Mouse (Mus musculus): ENCODE measurements at regions not wholly inside any gene's neighbourhood (a gene's known extent, or its start where the extent isn't known, plus 50 kb on each side); places are given as distances from the start of the nearest gene placed in this dataset.

- ATAC-seq (ENCODE audit: extremely low read depth, insufficient number of reproducible peaks, low FRiP score, poor library complexity, severe bottlenecking), result no peak
These were observed 384.8 kb downstream of the Rwdd3 start for GRCm38 (mm10) chr3:120786659-120787058.

DNA sequence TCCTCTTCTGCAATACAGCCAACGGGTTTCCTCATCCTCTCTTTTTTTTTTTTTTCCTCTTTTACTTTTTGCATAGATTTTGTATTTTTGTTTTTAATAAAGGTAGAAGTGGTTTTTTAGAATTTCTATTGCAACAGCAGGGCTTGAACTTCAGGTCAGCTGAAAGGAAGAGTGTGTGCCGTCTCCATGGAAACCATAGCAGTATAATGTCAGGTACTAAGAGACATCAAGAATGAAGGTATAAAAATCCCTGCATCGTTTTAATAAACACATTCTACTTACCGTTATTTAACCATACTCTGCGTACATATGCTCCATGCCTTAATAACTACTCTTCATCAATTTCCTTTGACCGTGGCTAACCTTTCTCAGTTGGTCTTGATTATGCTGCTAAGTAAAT is 390.0 kb downstream of the Rwdd3 start:
- ATAC-seq (ENCODE audit: extremely low read depth, insufficient number of reproducible peaks, low FRiP score, poor library complexity, severe bottlenecking), result no peak

GRCm38 (mm10) chr3:120779091-120779490 is 392.4 kb downstream of the Rwdd3 start:
- ATAC-seq (ENCODE audit: extremely low read depth, insufficient number of reproducible peaks, low FRiP score, poor library complexity, severe bottlenecking), result no peak

GRCm38 (mm10) chr3:120774951-120775350 is 396.5 kb downstream of the Rwdd3 start:
- ATAC-seq (ENCODE audit: extremely low read depth, insufficient number of reproducible peaks, low FRiP score, poor library complexity, severe bottlenecking), result no peak

GRCm38 (mm10) chr3:120761681-120762080 is 409.8 kb downstream of the Rwdd3 start:
- ATAC-seq (ENCODE audit: extremely low read depth, insufficient number of reproducible peaks, low FRiP score, poor library complexity, severe bottlenecking), result no peak

GRCm38 (mm10) chr3:120761223-120761622 is 410.3 kb downstream of the Rwdd3 start:
- ATAC-seq (ENCODE audit: extremely low read depth, insufficient number of reproducible peaks, low FRiP score, poor library complexity, severe bottlenecking), result no peak

GRCm38 (mm10) chr3:120748513-120748912 is 423.0 kb downstream of the Rwdd3 start:
- ATAC-seq (ENCODE audit: extremely low read depth, insufficient number of reproducible peaks, low FRiP score, poor library complexity, severe bottlenecking), result no peak

DNA sequence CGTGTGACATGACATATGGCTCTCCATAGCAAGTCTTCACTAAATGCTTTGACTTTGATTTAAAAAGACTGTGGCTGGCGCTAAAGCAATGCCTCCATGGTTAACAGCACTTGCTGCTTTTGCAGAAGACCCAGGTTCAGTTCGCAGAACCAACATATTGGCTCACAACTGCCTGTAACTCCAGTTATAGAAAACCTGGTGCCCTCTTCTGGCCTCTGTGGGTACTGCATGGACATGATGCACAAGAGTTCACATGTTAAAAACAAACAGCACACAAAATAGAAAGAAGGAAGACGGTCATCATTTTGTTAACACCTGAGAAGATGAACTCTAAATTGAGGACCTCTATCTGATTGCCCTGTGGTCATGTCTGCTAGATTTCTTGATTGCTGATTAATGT is 423.8 kb downstream of the Rwdd3 start:
- ATAC-seq (ENCODE audit: extremely low read depth, insufficient number of reproducible peaks, low FRiP score, poor library complexity, severe bottlenecking), result no peak

GRCm38 (mm10) chr3:120733332-120733731 is 438.2 kb downstream of the Rwdd3 start:
- ATAC-seq (ENCODE audit: extremely low read depth, insufficient number of reproducible peaks, low FRiP score, poor library complexity, severe bottlenecking), result no peak

- ATAC-seq (ENCODE audit: extremely low read depth, insufficient number of reproducible peaks, low FRiP score, poor library complexity, severe bottlenecking), result no peak
These were observed 439.1 kb downstream of the Rwdd3 start for GRCm38 (mm10) chr3:120732391-120732790.

DNA sequence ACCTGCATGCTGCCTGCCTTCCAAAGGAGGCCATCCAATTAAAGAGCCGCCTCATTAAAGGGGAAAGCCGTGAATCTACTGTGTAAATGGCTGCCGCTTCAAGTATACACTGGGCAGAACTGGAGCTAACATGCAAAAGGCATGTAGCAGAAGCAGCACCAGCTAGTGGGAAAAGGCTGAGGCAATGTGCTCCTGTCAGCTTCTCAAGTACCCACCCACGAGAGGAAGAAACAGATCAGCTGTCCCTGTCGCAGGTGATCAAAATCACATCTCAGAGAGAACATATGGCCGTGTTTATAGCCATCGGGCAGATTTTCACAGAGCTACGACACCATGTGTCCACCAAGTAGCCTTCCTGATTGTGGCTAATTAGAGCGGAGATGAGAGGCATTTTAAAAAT is 440.2 kb downstream of the Rwdd3 start:
- no peak for ATAC-seq (ENCODE audit: extremely low read depth, insufficient number of reproducible peaks, low FRiP score, poor library complexity, severe bottlenecking)

DNA sequence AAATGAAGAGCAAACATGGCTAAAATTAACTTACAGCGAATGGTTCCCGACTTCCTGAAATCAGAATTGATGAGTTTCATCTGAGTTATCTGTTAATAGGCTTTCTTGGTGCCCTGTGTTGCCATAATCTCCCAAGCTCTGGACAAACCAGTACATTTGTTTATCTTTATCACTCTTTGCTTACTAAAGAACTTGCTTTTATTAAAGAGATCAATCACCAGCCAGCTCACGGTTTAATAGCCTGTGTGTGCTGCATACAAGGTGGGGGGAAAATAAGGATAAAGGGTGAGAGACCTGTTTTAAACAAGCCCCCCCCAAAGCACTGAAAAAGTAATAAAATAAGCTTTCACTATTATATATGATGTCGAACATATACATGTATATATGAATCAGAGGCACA is 441.3 kb downstream of the Rwdd3 start:
- ATAC-seq (ENCODE audit: extremely low read depth, insufficient number of reproducible peaks, low FRiP score, poor library complexity, severe bottlenecking), result no peak

DNA sequence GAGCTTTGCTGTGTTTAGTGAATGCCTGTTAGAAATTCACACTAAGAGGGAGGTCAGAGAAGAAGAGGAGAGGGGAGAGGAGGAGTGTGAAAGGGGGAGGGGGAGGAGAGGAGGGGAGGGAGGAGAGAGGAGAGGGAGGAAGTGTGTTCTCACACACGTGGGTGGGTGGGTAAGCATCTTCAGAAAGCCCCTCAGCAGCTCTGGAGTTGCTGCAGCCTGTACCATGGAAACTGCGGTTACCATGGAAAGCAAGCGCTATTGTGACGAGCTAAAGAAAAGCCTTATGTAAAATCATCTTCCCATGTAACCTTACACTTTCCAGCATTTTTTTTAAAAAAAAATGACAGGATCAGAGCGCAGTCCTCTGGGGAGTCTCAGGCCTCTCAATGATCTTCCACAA is 441.8 kb downstream of the Rwdd3 start:
- ATAC-seq (ENCODE audit: extremely low read depth, insufficient number of reproducible peaks, low FRiP score, poor library complexity, severe bottlenecking), result no peak

GRCm38 (mm10) chr3:120685227-120685626 is 486.3 kb downstream of the Rwdd3 start:
- ATAC-seq (ENCODE audit: extremely low read depth, insufficient number of reproducible peaks, low FRiP score, poor library complexity, severe bottlenecking), result no peak

GRCm38 (mm10) chr3:120675906-120676305 is 495.6 kb downstream of the Rwdd3 start:
- ATAC-seq (ENCODE audit: extremely low read depth, insufficient number of reproducible peaks, low FRiP score, poor library complexity, severe bottlenecking), result no peak

DNA sequence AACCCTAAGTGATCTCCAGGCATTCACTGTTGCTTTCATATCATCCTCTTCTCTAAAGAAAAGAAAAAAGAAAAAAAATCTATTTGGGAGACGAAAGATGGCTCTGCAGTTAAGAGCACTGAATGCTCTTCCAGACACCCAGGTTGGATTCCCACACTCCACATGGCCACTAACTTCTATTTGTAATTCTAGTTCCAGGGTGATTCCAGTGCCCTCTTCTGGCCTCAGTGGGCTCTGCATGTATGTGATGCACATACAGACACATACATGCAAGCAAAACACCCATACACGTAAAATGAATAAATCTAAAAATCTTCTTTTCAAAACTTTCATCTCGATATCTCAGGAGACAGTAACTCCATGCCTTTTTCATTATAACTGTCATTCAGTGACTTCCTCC is 502.8 kb downstream of the Rwdd3 start:
- ATAC-seq (ENCODE audit: extremely low read depth, insufficient number of reproducible peaks, low FRiP score, poor library complexity, severe bottlenecking), result no peak

DNA sequence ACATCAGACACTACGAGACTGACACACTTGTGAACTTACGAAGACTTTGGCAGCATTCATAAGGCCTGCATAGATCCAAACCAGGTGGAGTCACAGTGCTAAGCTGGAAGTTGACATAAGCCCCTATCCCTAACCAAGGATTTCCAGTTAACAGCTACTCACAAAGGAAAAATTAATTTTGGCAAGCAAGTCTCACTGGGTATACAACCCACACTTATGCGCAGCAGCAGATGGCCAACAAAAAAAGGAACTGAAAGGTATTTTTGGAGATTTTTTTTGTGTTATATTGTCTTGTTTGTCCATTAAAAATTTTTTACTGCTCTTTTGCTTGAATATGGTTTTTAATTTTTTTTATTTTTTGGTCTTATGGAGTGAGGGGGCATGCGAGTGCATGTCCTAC is 509.0 kb downstream of the Rwdd3 start:
- ATAC-seq (ENCODE audit: extremely low read depth, insufficient number of reproducible peaks, low FRiP score, poor library complexity, severe bottlenecking), result no peak

DNA sequence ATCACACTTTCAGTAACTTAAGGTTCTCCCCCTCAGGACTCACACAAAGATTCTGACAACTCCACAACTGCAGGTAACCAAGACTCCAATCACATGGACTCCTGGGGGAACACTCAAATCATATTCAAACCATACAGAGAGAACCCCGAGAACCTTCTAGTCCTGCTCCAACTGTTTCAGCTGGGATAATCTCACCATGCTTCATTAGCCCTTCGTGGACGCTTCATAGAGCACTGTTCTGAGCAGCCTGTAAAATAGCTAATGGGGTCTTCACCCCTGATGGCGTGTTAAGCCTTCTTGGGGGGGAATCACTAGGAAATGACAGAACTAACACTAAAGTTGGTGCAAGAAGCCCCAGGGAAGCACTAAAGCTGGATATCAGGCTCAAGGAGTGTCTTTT is 510.7 kb downstream of the Rwdd3 start:
- no peak for ATAC-seq (ENCODE audit: extremely low read depth, insufficient number of reproducible peaks, low FRiP score, poor library complexity, severe bottlenecking)

DNA sequence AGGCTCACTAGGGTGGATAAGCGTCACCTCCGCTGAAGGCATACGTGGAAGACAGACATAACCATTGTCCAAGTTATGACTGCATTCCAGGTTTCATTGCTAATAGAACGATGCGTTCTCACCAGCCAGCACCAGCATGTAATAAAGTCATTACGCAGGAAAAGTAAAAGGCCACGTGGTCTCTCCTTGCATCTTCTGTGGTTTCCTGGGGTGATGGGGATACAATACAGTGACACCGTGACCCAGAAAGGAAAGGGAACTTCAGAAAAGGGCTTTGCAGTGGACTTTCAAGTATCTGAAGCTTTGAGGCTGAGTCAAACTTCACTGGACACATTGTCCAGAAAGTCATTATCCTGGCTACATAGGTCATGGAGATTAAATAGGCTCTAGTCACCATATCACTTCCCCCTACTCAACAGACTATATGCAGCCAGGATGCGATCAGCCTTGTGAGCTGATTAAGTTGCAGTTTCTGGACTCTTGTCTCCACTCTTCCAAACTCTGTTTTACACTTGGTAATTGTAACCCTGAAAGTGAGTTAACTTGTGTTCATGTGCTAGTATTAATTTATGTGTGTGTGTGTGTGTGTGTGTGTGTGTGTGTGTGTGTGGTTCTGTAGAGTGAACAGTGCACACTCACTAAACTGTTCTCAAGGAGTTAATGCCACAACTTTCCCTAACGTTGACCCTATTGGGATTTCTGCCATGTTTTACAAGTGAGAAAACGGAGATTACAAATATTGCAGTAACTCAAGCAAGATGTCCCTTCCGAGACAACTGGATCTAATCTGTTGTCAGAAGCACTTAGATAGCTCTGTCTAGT is 522.2 kb downstream of the Rwdd3 start:
- ATAC-seq (ENCODE audit: extremely low read depth, insufficient number of reproducible peaks, low FRiP score, poor library complexity, severe bottlenecking), result no peak

DNA sequence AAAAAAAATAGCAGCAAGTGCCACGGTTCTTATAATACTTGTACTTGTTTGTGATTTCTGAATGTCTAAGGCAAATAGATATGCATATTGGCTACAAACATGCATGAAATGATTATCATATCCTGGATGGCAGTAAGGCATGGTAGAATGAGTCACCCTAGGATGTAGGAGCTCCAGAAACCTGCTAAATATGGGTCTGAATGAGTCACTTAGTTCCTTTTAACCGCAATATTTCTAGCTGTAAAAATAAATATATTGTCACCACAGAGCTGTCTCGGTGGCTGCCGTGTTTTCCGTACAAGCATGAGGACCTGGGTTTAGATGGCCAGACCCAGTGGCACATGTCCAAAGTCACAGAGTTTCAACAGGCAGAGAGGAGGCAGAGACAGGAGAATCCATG is 523.1 kb downstream of the Rwdd3 start:
- ATAC-seq (ENCODE audit: extremely low read depth, insufficient number of reproducible peaks, low FRiP score, poor library complexity, severe bottlenecking), result no peak

- ATAC-seq (ENCODE audit: extremely low read depth, insufficient number of reproducible peaks, low FRiP score, poor library complexity, severe bottlenecking), result no peak
These were observed 534.7 kb downstream of the Rwdd3 start for GRCm38 (mm10) chr3:120636669-120637305.

Measured in neutrophil, adult 5-6 weeks (primary cell).